Mouse (Mus musculus) cerebellum, adult 9-10 months (tissue): ENCODE measurements around the gene St3gal6.

ENCODE experiments used
- DNase-seq: peaks from one replicate; pipeline ENCODE4 v3.0.0; 2022

The St3gal6 gene

GRCm38 (mm10) chr16:58520457-58520856 is 3.6 kb downstream of the St3gal6 start:
- DNase-seq, result no peak

- no peak for DNase-seq
Measured at GRCm38 (mm10) chr16:58519650-58520073, 4.4 kb downstream of the St3gal6 start.

- no peak for DNase-seq
Measured at GRCm38 (mm10) chr16:58516960-58517798, 6.9 kb downstream of the St3gal6 start.

GRCm38 (mm10) chr16:58516161-58516560 is 7.9 kb downstream of the St3gal6 start:
- no peak for DNase-seq

- DNase-seq, result no peak
Measured at GRCm38 (mm10) chr16:58514565-58514964, 9.5 kb downstream of the St3gal6 start.

GRCm38 (mm10) chr16:58513755-58514154 is 10.3 kb downstream of the St3gal6 start:
- DNase-seq, result no peak

- peak; percentile 29 for DNase-seq
Measured at GRCm38 (mm10) chr16:58512887-58513286, 11.2 kb downstream of the St3gal6 start.

GRCm38 (mm10) chr16:58512181-58512761 is 11.8 kb downstream of the St3gal6 start:
- DNase-seq, result no peak

GRCm38 (mm10) chr16:58504945-58505344 is 19.1 kb downstream of the St3gal6 start:
- no peak for DNase-seq

GRCm38 (mm10) chr16:58502566-58502965 is 21.5 kb downstream of the St3gal6 start:
- DNase-seq, result no peak

- DNase-seq, result no peak
Measured at GRCm38 (mm10) chr16:58501760-58502301, 22.2 kb downstream of the St3gal6 start.

GRCm38 (mm10) chr16:58499650-58500049 is 24.4 kb downstream of the St3gal6 start:
- no peak for DNase-seq

- peak; percentile 19 for DNase-seq
Measured at GRCm38 (mm10) chr16:58499172-58499584, 24.9 kb downstream of the St3gal6 start.

- DNase-seq, result no peak
Measured at GRCm38 (mm10) chr16:58497886-58498713, 25.9 kb downstream of the St3gal6 start.

GRCm38 (mm10) chr16:58496791-58497190 is 27.3 kb downstream of the St3gal6 start:
- no peak for DNase-seq

GRCm38 (mm10) chr16:58487861-58488260 is 36.2 kb downstream of the St3gal6 start:
- DNase-seq, result no peak

GRCm38 (mm10) chr16:58482296-58482695 is 41.7 kb downstream of the St3gal6 start:
- no peak for DNase-seq

- DNase-seq, result no peak
Measured at GRCm38 (mm10) chr16:58481906-58482270, 42.2 kb downstream of the St3gal6 start.

- DNase-seq, result no peak
Measured at GRCm38 (mm10) chr16:58481219-58481905, 42.7 kb downstream of the St3gal6 start.

GRCm38 (mm10) chr16:58479898-58480448 is 44.1 kb downstream of the St3gal6 start:
- no peak for DNase-seq

- no peak for DNase-seq
Measured at GRCm38 (mm10) chr16:58476363-58476762, 47.7 kb downstream of the St3gal6 start.

- DNase-seq, result no peak
Measured at GRCm38 (mm10) chr16:58475544-58476154, 48.4 kb downstream of the St3gal6 start.
